Mouse (Mus musculus): ENCODE results near the gene Pole2. TPM values are rescaled to one million over a fixed set of nuclear protein-coding genes. Genes with fewer than 3 reads are reported as not detected.
"Not testable (repeated sequence)": the region's sequence is repeated elsewhere in the genome, so short reads cannot be mapped to it uniquely, and the experiment has no call there.

The Pole2 gene
- polyA plus RNA-seq, 1 experiment, result 1.9 TPM

DNA sequence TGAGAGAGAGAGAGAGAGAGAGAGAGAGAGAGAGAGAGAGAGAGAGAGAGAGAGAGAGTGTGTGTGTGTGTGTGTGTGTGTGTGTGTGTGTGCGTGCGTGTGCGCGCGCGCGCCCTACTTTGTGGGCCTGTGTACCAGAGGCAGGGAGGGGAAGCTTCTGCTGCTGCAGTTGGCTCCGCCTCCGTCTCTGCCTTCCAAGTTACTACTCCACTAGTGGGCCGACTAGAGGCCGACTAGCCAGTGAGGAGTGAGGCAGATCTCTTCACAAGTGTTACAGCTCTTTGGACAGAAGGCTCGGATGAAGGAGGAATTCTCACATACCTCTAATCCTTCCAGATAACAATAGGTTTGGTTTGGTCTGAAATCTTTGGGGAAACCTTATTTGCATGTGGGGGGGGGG is 48.6 kb downstream of the Pole2 start:
- Histone ChIP-seq H3K4me3 (ENCODE audit: insufficient read depth, low read depth, low read length) (no peak overlapping the region), H3K4me1 (ENCODE audit: control insufficient read depth, insufficient read depth, low read length) (no peaks in the 10 kb centered on the region), H3K27ac (ENCODE audit: insufficient read depth, low read depth, low read length) (no peak overlapping the region), H3K27me3 (replicated peaks; ENCODE audit: control insufficient read depth, insufficient read depth, low read length) (no peaks in the 10 kb centered on the region), H3K36me3 (ENCODE audit: control insufficient read depth, insufficient read depth, low read length) (peaks cover 2% of the 10 kb centered on the region; the same call in 1 of the 2 replicates)
- 74% methylated on average over 12 of the region's 12 CpGs for WGBS
- no peak for TF ChIP-seq CTCF (conservative IDR thresholded peaks at IDR 0.05; ENCODE audit: insufficient read depth, insufficient read length, low read depth, low read length)
- TF ChIP-seq POLR2A (IDR thresholded peaks at IDR 0.05; ENCODE audit: low read depth, low read length), result no peak
- peak; percentile 33 for DNase-seq

DNA sequence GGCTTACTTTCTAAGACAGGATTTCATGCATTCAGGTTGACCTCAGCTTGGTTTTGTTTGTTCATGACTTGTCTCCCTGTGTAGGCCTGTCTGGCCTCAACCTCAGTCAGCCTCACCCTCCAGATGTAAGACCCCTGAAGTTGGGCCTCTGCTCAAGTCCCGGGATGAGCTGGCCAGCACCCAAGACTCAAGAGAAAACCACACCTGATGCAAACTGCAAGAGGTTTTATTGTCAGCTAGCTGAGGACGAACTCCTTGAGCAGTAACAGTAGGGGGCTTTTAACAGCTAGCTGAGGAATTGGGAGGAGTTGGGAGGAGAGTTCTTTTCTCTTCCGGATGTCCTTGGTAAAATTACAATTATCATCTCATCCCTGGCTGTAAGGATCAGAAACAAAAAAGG is 50.5 kb downstream of the Pole2 start:
- Histone ChIP-seq H3K27me3 (replicated peaks; ENCODE audit: control insufficient read depth, insufficient read depth, low read length) (no peaks in the 10 kb centered on the region), H3K4me1 (ENCODE audit: control insufficient read depth, insufficient read depth, low read length) (no peaks in the 10 kb centered on the region), H3K4me3 (ENCODE audit: insufficient read depth, low read depth, low read length) (no peak overlapping the region), H3K27ac (ENCODE audit: insufficient read depth, low read depth, low read length) (no peak overlapping the region), H3K36me3 (ENCODE audit: control insufficient read depth, insufficient read depth, low read length) (peaks cover 2% of the 10 kb centered on the region; the same call in 1 of the 2 replicates)
- WGBS, result 92% methylated on average over 3 of the region's 3 CpGs
- no peak for TF ChIP-seq CTCF (conservative IDR thresholded peaks at IDR 0.05; ENCODE audit: insufficient read depth, insufficient read length, low read depth, low read length)
- no peak for TF ChIP-seq POLR2A (IDR thresholded peaks at IDR 0.05; ENCODE audit: low read depth, low read length)
- no peak for DNase-seq

DNA sequence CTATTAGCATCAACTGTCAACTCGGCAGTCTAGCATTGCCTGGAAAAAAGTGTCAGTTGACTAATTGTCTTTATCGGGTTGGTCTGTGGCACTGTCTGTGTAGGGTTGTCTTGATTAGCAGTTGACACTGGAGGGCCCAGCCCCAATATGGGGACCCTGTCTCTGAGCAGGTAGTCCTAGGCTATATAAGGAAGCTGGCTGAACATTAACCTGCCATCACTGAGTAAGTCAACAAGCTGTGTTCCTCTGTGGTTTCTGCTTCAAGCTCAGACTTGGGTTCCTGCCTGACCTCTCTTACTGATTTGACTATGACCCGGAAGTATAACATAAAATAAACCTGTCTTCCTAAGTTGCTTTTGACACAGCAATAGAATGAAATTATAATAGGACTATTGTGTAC is 52.0 kb downstream of the Pole2 start:
- no peaks in the 10 kb centered on the region for H3K36me3 ChIP-seq (ENCODE audit: control insufficient read depth, insufficient read depth, low read length)
- no peak overlapping the region for H3K4me3 ChIP-seq (ENCODE audit: insufficient read depth, low read depth, low read length)
- TF ChIP-seq POLR2A (IDR thresholded peaks at IDR 0.05; ENCODE audit: low read depth, low read length) (no peak), CTCF (conservative IDR thresholded peaks at IDR 0.05; ENCODE audit: insufficient read depth, insufficient read length, low read depth, low read length) (no peak)
- DNase-seq, result no peak
- 95% methylated on average over 3 of the region's 3 CpGs for WGBS
- no peaks in the 10 kb centered on the region for H3K4me1 ChIP-seq (ENCODE audit: control insufficient read depth, insufficient read depth, low read length)
- H3K27me3 ChIP-seq (replicated peaks; ENCODE audit: control insufficient read depth, insufficient read depth, low read length), result no peaks in the 10 kb centered on the region
- no peak overlapping the region for H3K27ac ChIP-seq (ENCODE audit: insufficient read depth, low read depth, low read length)

DNA sequence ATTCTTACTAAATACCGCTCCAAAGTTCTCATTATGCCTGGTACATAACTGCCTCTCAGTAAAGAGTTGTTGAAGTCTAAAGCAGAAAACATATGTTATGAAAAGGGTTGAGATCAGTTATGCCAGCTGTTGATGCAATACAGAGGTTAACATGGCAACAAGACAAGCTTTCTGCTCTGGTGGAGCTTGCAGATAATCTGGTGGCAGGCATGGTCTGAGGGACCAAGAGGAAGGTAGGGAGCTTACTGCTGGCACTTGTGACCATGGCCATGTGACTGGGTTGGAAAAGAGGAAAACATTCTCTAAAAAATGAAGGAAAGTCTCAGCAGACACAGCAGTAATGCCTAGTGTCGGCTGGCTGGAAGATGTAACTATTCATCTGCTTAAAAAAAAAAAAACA is 56.7 kb downstream of the Pole2 start:
- Histone ChIP-seq H3K4me1 (ENCODE audit: control insufficient read depth, insufficient read depth, low read length) (0 out of 2 replicates have a peak, but pooled peaks cover 2% of the 10 kb centered on the region), H3K27ac (ENCODE audit: insufficient read depth, low read depth, low read length) (no peak overlapping the region), H3K36me3 (ENCODE audit: control insufficient read depth, insufficient read depth, low read length) (no peaks in the 10 kb centered on the region), H3K27me3 (replicated peaks; ENCODE audit: control insufficient read depth, insufficient read depth, low read length) (no peaks in the 10 kb centered on the region), H3K4me3 (ENCODE audit: insufficient read depth, low read depth, low read length) (no peak overlapping the region)
- TF ChIP-seq CTCF (conservative IDR thresholded peaks at IDR 0.05; ENCODE audit: insufficient read depth, insufficient read length, low read depth, low read length), result no peak
- no peak for TF ChIP-seq POLR2A (IDR thresholded peaks at IDR 0.05; ENCODE audit: low read depth, low read length)
- 84% methylated on average over 2 of the region's 2 CpGs for WGBS
- DNase-seq, result no peak

DNA sequence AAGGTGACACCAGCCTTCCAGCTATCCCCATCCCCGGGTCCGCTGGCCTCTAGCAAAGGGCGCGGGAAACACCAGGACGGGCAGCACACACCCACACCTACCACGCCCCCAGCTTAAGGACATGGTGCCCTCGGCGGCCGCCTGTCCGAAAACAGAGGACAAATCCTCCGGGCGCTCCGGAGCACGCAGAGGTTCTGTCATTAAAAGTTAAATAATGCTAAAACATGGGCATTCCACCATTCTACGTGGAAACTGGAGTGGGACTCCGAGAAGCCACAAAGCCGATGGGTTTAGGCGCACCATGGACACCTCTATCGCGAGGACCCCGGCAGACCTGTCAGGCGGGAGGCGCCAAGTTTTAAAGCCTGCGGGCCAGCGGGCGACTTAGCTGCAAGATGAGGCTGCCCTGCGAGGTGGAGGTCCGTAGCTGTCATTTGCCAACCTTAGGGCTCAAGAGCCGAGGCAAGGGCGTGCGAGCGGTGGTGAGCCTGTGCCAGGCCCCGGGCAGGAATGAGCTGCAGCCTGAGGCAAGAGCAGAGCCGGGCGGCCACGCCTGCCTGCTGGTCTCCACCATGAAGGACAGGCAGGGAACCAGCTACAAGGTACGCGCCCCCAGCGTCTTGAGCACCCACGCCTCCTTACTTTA is 59.4 kb downstream of the Pole2 start, which contains the start of gene Lrr1:
Gene Lrr1, plus strand, starts transcription at position 354 of the 646 bp plus-strand sequence.
- TF ChIP-seq CTCF (conservative IDR thresholded peaks at IDR 0.05; ENCODE audit: insufficient read depth, insufficient read length, low read depth, low read length), result no peak
- no peak for TF ChIP-seq POLR2A (IDR thresholded peaks at IDR 0.05; ENCODE audit: low read depth, low read length)
- H3K36me3 ChIP-seq (ENCODE audit: control insufficient read depth, insufficient read depth, low read length), result no peaks in the 10 kb centered on the region
- H3K27me3 ChIP-seq (replicated peaks; ENCODE audit: control insufficient read depth, insufficient read depth, low read length), result no peaks in the 10 kb centered on the region
- H3K4me3 ChIP-seq (ENCODE audit: insufficient read depth, low read depth, low read length), result peak within 1 kb of the TSS; percentile 73
- DNase-seq, result peak; percentile 91
- WGBS, result under 1% methylated on average over 40 of the region's 40 CpGs
- H3K4me1 ChIP-seq (ENCODE audit: control insufficient read depth, insufficient read depth, low read length), result 0 out of 2 replicates have a peak, but pooled peaks cover 2% of the 10 kb centered on the region
- H3K27ac ChIP-seq (ENCODE audit: insufficient read depth, low read depth, low read length), result peak within 1 kb of the TSS; percentile 90

DNA sequence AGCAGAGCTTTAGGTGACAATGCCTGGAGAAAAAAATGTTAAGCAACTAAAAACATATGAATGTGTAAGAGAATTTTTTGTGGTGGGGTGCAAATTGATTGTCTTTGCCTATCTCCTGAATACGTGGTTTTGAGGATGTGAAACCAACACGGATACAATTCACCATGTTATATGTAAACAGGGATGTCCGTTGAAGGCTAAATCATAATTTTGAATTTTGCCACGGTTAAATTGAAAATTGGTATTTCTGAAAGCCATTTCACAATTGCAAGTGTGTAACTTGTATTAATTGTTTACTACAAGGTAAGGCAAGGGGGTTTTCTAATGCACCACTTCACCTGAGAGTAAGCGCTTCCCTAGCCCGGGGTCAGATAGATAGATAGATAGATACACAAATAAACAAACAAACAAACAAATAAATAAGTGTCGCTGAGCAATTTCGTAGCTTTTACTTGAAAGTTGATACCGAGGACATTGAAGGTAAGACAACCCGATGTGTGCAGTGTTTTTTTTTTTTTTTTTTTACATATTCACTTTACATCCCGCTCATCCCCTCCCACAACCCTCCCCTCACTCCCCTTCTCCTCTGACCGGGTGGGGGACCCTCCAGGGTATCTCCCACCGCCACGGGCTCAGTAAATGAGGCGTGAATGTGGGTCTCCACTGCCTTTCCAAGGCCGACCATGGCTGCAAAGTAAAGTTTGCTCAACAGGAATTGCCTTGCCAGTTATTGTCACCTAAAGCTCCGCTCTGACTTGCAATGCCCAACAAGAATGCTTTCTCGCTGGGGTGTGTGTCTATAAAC is 60.1 kb downstream of the Pole2 start:
- no peak for TF ChIP-seq POLR2A (IDR thresholded peaks at IDR 0.05; ENCODE audit: low read depth, low read length)
- TF ChIP-seq CTCF (conservative IDR thresholded peaks at IDR 0.05; ENCODE audit: insufficient read depth, insufficient read length, low read depth, low read length), result no peak
- no peak for DNase-seq
- Histone ChIP-seq H3K4me1 (ENCODE audit: control insufficient read depth, insufficient read depth, low read length) (0 out of 2 replicates have a peak, but pooled peaks cover 2% of the 10 kb centered on the region), H3K36me3 (ENCODE audit: control insufficient read depth, insufficient read depth, low read length) (no peaks in the 10 kb centered on the region), H3K27me3 (replicated peaks; ENCODE audit: control insufficient read depth, insufficient read depth, low read length) (no peaks in the 10 kb centered on the region), H3K27ac (ENCODE audit: insufficient read depth, low read depth, low read length) (no peak overlapping the region), H3K4me3 (ENCODE audit: insufficient read depth, low read depth, low read length) (peak overlapping the region; percentile 73)
- WGBS, result 8% methylated on average over 18 of the region's 18 CpGs

DNA sequence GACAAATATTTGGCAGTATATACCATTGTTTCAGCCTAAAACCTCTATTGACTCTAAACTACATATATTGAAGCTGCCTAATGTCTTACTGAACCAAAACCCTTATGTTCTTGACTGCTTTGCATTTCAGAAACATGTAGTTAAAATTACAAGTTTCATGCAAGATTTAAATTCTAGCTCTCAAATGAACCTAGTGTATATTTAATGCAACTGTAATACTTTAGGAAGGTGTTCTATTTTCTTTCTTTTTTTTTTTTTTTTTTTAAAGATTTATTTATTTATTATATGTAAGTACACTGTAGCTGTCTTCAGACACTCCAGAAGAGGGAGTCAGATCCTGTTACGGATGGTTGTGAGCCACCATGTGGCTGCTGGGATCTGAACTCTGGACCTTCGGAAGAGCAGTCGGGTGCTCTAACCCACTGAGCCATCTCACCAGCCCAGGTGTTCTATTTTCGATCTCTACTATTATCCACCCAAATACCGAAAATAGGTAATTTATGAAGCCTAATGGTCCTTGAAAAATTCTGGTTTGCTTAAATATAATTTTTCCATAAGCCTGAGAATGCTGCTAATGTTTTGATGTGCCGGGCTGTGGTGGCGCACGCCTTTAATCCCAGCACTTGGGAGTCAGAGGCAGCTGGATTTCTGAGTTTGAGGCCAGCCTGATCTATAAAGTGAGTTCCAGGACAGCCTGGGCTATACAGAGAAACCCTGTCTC is 61.0 kb downstream of the Pole2 start:
- not testable (repeated sequence) for H3K4me1 ChIP-seq (ENCODE audit: control insufficient read depth, insufficient read depth, low read length); H3K4me3 ChIP-seq (ENCODE audit: insufficient read depth, low read depth, low read length); H3K36me3 ChIP-seq (ENCODE audit: control insufficient read depth, insufficient read depth, low read length); H3K27me3 ChIP-seq (replicated peaks; ENCODE audit: control insufficient read depth, insufficient read depth, low read length); DNase-seq; H3K27ac ChIP-seq (ENCODE audit: insufficient read depth, low read depth, low read length)
- WGBS, result 79% methylated on average over 8 of the region's 8 CpGs
